Mouse (Mus musculus): ENCODE data around the gene Cebpb.

Cebpb gene

GRCm38 (mm10) chr2:167665972-167666713 is 22.6 kb upstream of the Cebpb start:
- DNase-seq (ENCODE audit: low spot score) = no peak

GRCm38 (mm10) chr2:167668426-167668825 is 20.3 kb upstream of the Cebpb start:
- no peak for DNase-seq (ENCODE audit: low spot score)

GRCm38 (mm10) chr2:167669398-167669797 is 19.3 kb upstream of the Cebpb start:
- DNase-seq (ENCODE audit: low spot score) = no peak

- DNase-seq (ENCODE audit: low spot score) = no peak
Measured at GRCm38 (mm10) chr2:167671101-167671633, 17.5 kb upstream of the Cebpb start.

GRCm38 (mm10) chr2:167672212-167672685 is 16.5 kb upstream of the Cebpb start:
- DNase-seq (ENCODE audit: low spot score) = no peak

GRCm38 (mm10) chr2:167675120-167675909 is 13.4 kb upstream of the Cebpb start:
- DNase-seq (ENCODE audit: low spot score) = no peak

GRCm38 (mm10) chr2:167678600-167678999 is 10.1 kb upstream of the Cebpb start:
- DNase-seq (ENCODE audit: low spot score) = no peak

- DNase-seq (ENCODE audit: low spot score) = peak; percentile 82
Measured at GRCm38 (mm10) chr2:167679902-167680430, 8.7 kb upstream of the Cebpb start.

GRCm38 (mm10) chr2:167680657-167681056 is 8.1 kb upstream of the Cebpb start:
- DNase-seq (ENCODE audit: low spot score) = peak; percentile 62

GRCm38 (mm10) chr2:167683721-167684120 is 5.0 kb upstream of the Cebpb start:
- no peak for DNase-seq (ENCODE audit: low spot score)

- peak; percentile 99 for DNase-seq (ENCODE audit: low spot score)
Measured at GRCm38 (mm10) chr2:167685137-167685536, 3.6 kb upstream of the Cebpb start.

- DNase-seq (ENCODE audit: low spot score) = no peak
Measured at GRCm38 (mm10) chr2:167685865-167686264, 2.9 kb upstream of the Cebpb start.

GRCm38 (mm10) chr2:167686382-167687249 is 2.1 kb upstream of the Cebpb start:
- no peak for DNase-seq (ENCODE audit: low spot score)

GRCm38 (mm10) chr2:167687250-167687586 is 1.5 kb upstream of the Cebpb start:
- DNase-seq (ENCODE audit: low spot score) = no peak

GRCm38 (mm10) chr2:167687651-167688101 is 1.0 kb upstream of the Cebpb start:
- no peak for DNase-seq (ENCODE audit: low spot score)

GRCm38 (mm10) chr2:167688126-167688497 is 603 bp upstream of the Cebpb start:
- no peak for DNase-seq (ENCODE audit: low spot score)

GRCm38 (mm10) chr2:167689501-167690218 is 945 bp downstream of the Cebpb start, which contains the start of gene Tmem189:
Gene Tmem189, minus strand, starts transcription at chr2:167689822.
- DNase-seq (ENCODE audit: low spot score) = peak; percentile 72

GRCm38 (mm10) chr2:167690219-167690961 is 1.7 kb downstream of the Cebpb start:
- peak; percentile 74 for DNase-seq (ENCODE audit: low spot score)

GRCm38 (mm10) chr2:167690962-167691311 is 2.2 kb downstream of the Cebpb start:
- DNase-seq (ENCODE audit: low spot score) = peak; percentile 58

GRCm38 (mm10) chr2:167691410-167691809 is 2.7 kb downstream of the Cebpb start:
- DNase-seq (ENCODE audit: low spot score) = no peak

Measured in layer of hippocampus, adult 11-12 months (tissue).